10 mouse cellular contexts compared by ENCODE assay signal in the genomic region with DNA sequence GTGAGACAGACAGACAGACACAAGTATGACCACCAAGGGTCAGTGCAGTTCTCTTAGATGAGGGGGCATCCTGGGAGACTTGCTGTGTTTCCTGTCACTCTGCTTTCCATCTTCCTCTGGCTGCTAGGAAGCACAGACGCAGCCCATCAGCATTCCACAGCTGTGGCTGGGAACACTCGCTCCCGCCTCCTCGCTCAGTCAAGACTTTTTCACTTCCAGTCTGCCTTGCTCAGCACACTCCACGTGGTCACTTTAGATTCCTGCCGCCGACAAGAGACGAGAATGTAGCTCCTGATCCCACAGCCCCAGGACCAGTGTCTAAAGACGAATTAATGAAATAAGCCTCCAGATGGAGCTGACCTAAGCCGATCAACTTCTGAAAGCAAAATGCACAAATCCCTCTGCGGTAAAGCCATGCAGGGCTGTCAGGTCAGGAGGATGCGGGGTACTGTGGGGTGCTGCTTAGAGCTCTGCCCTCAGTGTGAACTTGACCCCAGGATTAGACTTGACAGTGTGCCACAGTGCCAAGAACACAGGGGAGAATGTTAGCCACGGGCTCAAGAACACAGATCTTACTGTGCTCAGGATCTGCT.
DNase-seq lines count a peak whose midpoint lies in the region; ATAC-seq and TF ChIP-seq lines count a peak whose summit lies in the region.
"Had no signal": no experiment of that assay in that cellular context is flagged by ENCODE, and none has a peak within 500 bp of the region (broad histone marks: within the 10 kb centered on the region; RNA-seq: fewer than 3 reads in every experiment).

No protein-coding gene starts in this region.

- H3K4me3 ChIP-seq in kidney, adult 2 months (ENCODE audit: insufficient read depth, low read depth, low read length), result no peak overlapping the region
- H3K4me3 ChIP-seq in embryonic facial prominence, embryonic 14.5 days (ENCODE audit: low read depth, low read length), result no peak overlapping the region
- no peak overlapping the region for H3K4me3 ChIP-seq in thymus, adult 2 months (ENCODE audit: control insufficient read depth, insufficient read depth, low read length)
- H3K4me3 ChIP-seq: forebrain, embryonic 12.5 days had no signal

- no peaks in the 10 kb centered on the region for H3K27me3 ChIP-seq in kidney, adult 2 months (replicated peaks; ENCODE audit: control insufficient read depth, insufficient read depth, low read length)
- no peaks in the 10 kb centered on the region for H3K27me3 ChIP-seq in embryonic facial prominence, embryonic 14.5 days (replicated peaks; ENCODE audit: control insufficient read depth, insufficient read depth, low read length)
- no peaks in the 10 kb centered on the region for H3K27me3 ChIP-seq in thymus, adult 2 months (ENCODE audit: control insufficient read depth, insufficient read depth, low read length)
- H3K27me3 ChIP-seq: forebrain, embryonic 12.5 days had no signal

- H3K9me3 ChIP-seq in embryonic facial prominence, embryonic 14.5 days (ENCODE audit: control insufficient read depth, low read length), result no peaks in the 10 kb centered on the region
- H3K9me3 ChIP-seq: forebrain, embryonic 12.5 days had no signal

- peak; percentile 10 for DNase-seq in gastrocnemius, postnatal 10 days
- DNase-seq in gastrocnemius, postnatal 25 days, result no peak
- DNase-seq in kidney, postnatal 10 days, result peak; percentile 42
- DNase-seq in kidney, adult 2 months, result no peak
- peak; percentile 35 for DNase-seq in embryonic facial prominence, embryonic 14.5 days (ENCODE audit: low spot score)
- peak; percentile 64 for DNase-seq in retina, embryonic 14.5 days (ENCODE audit: low spot score)
- no peak for DNase-seq in thymus, adult 2 months
- no peak for DNase-seq in right cerebral cortex, adult 2 months (ENCODE audit: low spot score in 2 of 2)
- DNase-seq: adrenal gland, postnatal 25 days had no signal

- TF ChIP-seq POLR2A in kidney, adult 2 months (IDR thresholded peaks at IDR 0.05; ENCODE audit: low read depth, low read length), result no peak
- no peak for TF ChIP-seq POLR2A in thymus, adult 2 months (IDR thresholded peaks at IDR 0.05; ENCODE audit: control insufficient read depth, extremely low read depth, insufficient read depth, low read length, poor library complexity)

- H3K36me3 ChIP-seq in kidney, adult 2 months (ENCODE audit: control insufficient read depth, insufficient read depth, low read length), result no peaks in the 10 kb centered on the region
- no peaks in the 10 kb centered on the region for H3K36me3 ChIP-seq in embryonic facial prominence, embryonic 14.5 days (ENCODE audit: control insufficient read depth, insufficient read depth, low read length)
- no peaks in the 10 kb centered on the region for H3K36me3 ChIP-seq in thymus, adult 2 months (ENCODE audit: control insufficient read depth, insufficient read depth, low read length)
- H3K36me3 ChIP-seq: forebrain, embryonic 12.5 days had no signal

- ATAC-seq in embryonic facial prominence, embryonic 14.5 days (ENCODE audit: low read depth), result no peak

- no peak overlapping the region for H3K27ac ChIP-seq in kidney, adult 2 months (ENCODE audit: insufficient read depth, low read depth, low read length)
- H3K27ac ChIP-seq in embryonic facial prominence, embryonic 14.5 days (replicated peaks; ENCODE audit: low read depth, low read length), result no peak overlapping the region
- H3K27ac ChIP-seq in thymus, adult 2 months (ENCODE audit: control insufficient read depth, insufficient read depth, low read length), result no peak overlapping the region
- H3K27ac ChIP-seq: forebrain, embryonic 12.5 days had no signal

- H3K4me2 ChIP-seq in embryonic facial prominence, embryonic 14.5 days (ENCODE audit: low read depth, low read length), result no peak overlapping the region
- H3K4me2 ChIP-seq: forebrain, embryonic 12.5 days had no signal

- TF ChIP-seq CTCF in kidney, adult 2 months (conservative IDR thresholded peaks at IDR 0.05; ENCODE audit: insufficient read depth, insufficient read length, low read depth, low read length), result no peak
- no peak for TF ChIP-seq CTCF in thymus, adult 2 months (IDR thresholded peaks at IDR 0.05; ENCODE audit: borderline replicate concordance, control insufficient read depth, extremely low read depth, insufficient read depth, low read length, poor library complexity)

- H3K9ac ChIP-seq in embryonic facial prominence, embryonic 14.5 days (ENCODE audit: low read depth, low read length), result no peak overlapping the region
- H3K9ac ChIP-seq: forebrain, embryonic 12.5 days had no signal

- H3K4me1 ChIP-seq in kidney, adult 2 months (ENCODE audit: control insufficient read depth, insufficient read depth, low read length), result no peaks in the 10 kb centered on the region
- 0 out of 2 replicates have a peak, but pooled peaks cover 4% of the 10 kb centered on the region for H3K4me1 ChIP-seq in embryonic facial prominence, embryonic 14.5 days (ENCODE audit: control insufficient read depth, insufficient read depth, low read length)
- no peaks in the 10 kb centered on the region for H3K4me1 ChIP-seq in thymus, adult 2 months (replicated peaks; ENCODE audit: control insufficient read depth, insufficient read depth, low read length)

- 56% methylated on average over 13 of the region's 13 CpGs for WGBS in kidney, adult 2 months
- WGBS in embryonic facial prominence, embryonic 14.5 days, result 27% methylated on average over 13 of the region's 13 CpGs
- WGBS in thymus, adult 2 months, result 69% methylated on average over 13 of the region's 13 CpGs

Comparison
In these comparisons a context has a peak if more than half of its experiments do, and no peak if none do; other contexts are left out.
1. DNase-seq: peak in gastrocnemius, postnatal 10 days (single experiment), kidney, postnatal 10 days (single experiment), embryonic facial prominence, embryonic 14.5 days (single experiment) and retina, embryonic 14.5 days (single experiment); none in gastrocnemius, postnatal 25 days (single experiment), kidney, adult 2 months (single experiment), thymus, adult 2 months (single experiment) and right cerebral cortex, adult 2 months (0 of 2).